Mouse (Mus musculus) mesoderm, embryonic 11.5 days (tissue): ENCODE results near the gene Prdm2.

Source experiments
- DNase-seq: peaks from one replicate; pipeline ENCODE4 v3.0.0-alpha.2; 2012; ENCODE audit warnings: low read depth, low spot score

Gene Prdm2

GRCm38 (mm10) chr4:143155036-143155435 is 57.8 kb downstream of the Prdm2 start:
- no peak for DNase-seq

DNA sequence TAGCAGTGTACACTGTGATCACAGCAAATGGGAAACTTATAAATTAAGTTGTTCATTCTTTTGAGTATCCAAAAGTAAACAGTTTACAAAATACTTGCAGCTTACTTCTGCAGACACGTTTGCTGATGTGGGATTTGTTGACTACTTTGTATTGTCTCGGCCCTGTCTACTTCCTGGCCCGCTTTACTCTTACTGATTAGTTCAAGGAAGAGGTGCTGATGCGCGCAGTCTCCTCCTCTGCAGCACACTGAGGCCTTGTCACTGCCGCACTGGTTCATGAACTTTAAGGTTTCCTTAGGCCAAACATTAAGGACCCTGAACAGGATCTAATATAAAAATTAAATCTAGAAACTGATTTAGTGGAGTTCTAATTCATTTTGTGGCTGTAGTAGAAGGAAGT is 58.2 kb downstream of the Prdm2 start:
- no peak for DNase-seq

DNA sequence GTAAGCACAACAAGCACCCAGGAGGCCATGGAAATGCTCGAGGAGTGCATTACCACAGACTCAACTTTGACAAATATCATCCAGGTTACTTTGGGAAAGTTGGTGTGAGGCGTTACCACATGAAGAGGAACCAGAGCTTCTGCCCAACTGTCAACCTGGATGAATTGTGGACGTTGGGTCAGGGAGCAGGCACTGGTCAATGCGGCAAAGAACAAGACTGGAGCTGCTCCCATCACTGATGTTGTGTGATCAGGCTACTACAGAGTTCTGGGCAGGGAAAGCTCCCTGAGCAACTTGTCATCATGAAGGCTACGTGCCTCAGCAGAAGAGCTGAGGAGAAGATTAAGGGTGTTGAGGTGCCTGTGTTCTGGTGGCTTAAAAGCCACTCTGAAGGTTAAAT is 60.2 kb downstream of the Prdm2 start:
- DNase-seq = no peak

GRCm38 (mm10) chr4:143151267-143151666 is 61.5 kb downstream of the Prdm2 start:
- DNase-seq = peak; percentile 46

DNA sequence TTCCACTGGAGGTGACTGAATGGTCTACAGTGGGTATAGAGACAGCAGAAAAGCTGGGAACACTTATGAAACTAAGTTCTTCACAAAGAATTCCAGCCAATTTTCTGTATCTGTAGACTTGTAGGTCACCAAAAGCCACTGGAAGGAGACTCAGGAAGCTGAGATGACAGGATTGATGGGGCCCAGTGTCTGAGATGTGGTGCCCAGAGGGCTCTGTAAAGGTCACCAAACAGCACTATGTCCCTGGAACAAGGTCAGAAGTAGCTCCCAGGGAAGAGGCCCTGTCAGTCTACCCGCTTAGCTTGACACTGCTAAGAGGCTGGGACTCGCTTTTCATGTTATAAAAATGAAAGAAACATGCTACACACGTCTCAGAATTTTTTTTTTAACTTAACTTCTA is 65.1 kb downstream of the Prdm2 start:
- DNase-seq = no peak

- DNase-seq = no peak
These were observed 69.2 kb downstream of the Prdm2 start for GRCm38 (mm10) chr4:143143615-143144014.

- no peak for DNase-seq
These were observed 71.0 kb downstream of the Prdm2 start for GRCm38 (mm10) chr4:143141645-143142259.

DNA sequence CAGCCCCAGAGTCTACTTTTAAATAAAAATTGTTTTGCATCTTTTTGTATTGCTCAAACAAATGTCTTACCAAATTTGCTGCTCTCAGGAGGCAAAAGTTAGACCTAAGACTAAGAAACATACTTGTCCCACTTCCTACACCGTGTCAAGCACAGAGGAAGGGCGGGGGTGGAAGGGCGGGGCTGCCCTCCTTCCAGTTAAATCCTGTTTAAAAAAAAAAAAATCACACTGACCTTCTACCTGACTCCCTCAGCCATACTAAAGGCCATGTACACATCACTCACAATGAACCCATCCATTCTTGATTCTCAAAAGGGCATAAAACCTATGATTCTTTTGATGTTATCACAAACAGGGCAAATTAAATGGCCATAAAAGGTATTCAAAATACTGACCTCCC is 71.9 kb downstream of the Prdm2 start:
- no peak for DNase-seq

GRCm38 (mm10) chr4:143132433-143132832 is 80.4 kb downstream of the Prdm2 start:
- DNase-seq = no peak

DNA sequence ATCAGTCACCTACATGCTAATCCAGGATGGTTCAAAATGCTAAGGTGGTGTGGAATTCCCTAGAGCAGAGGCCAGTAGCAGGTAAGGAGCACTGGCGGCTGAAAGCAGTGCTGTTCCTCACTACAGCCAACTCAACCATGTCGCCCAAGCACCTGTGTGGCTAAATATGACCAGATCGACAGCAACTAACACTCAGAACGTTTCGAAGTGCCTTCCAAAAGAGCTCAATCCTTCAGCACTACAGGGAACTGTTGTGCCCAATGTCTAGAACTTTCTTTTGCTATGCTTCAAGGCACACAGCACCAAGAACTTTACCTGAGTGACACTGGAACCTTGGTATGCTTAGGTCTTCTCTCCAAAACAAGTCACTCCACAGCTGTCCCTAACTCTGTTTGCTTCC is 82.4 kb downstream of the Prdm2 start:
- DNase-seq = no peak

DNA sequence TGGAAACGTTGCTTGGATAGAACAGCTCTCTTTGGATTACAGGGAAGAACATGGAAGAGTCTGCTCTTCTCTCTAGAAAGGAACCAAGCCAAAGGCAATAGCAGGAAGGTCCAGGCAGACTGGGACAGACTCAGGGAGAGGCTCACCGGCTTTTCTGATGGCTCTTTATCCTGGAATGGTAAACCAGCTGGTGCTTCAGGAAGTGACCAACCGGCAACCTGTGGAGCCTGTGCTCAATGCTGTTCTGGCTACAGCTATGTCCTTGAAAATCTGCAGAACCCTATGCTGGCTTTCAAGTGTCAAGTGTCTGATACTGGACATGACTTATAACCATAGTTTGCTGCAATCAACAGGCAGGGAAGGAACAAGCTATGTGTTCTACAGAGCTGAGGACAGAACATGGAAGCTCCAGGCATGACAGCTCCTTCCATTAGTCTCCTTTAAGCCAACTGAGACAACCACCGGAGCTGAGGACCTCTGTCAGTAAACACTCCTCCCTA is 83.5 kb downstream of the Prdm2 start:
- no peak for DNase-seq

- no peak for DNase-seq
These were observed 85.6 kb downstream of the Prdm2 start for GRCm38 (mm10) chr4:143127171-143127570.

DNA sequence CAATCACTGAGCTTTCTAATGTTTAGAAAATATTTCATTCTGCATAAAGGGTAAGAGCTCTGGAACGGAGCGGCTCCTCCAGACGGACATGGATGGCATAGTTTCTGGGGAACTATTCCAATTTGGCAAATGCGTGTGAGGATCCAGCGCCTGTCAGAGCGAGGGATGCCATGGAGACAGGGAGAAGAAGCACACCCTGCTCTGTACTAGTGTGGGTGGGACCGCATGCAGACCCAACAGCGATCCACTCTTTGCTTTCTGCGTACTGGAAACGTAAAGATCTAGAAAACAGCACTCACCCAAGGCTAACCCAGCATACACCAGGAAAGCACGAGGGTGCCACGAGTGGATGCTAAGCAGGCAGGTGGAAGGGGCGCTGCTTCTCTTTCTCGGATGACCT is 86.3 kb downstream of the Prdm2 start:
- no peak for DNase-seq

GRCm38 (mm10) chr4:143125290-143125689 is 87.5 kb downstream of the Prdm2 start:
- no peak for DNase-seq

DNA sequence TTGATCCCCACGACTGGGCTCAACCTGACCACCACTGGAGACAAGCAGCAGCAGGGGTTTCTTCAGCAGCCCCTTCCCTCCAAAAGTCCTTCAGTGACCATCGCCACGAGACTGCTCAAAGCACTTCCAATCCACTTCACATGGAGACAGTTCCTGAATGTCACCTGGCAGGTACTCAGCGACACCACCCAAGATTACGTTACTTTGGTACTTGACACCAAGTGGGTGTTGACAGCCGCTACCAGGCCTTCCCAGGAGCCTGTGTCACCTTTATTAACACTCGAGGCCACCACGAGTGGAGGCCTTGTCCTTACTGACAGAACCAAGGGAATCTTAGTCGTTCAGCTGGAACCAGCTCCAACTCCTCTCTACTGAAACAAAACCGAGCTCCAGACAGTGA is 89.8 kb downstream of the Prdm2 start:
- no peak for DNase-seq

- DNase-seq = no peak
These were observed 91.6 kb downstream of the Prdm2 start for GRCm38 (mm10) chr4:143121174-143121573.

DNA sequence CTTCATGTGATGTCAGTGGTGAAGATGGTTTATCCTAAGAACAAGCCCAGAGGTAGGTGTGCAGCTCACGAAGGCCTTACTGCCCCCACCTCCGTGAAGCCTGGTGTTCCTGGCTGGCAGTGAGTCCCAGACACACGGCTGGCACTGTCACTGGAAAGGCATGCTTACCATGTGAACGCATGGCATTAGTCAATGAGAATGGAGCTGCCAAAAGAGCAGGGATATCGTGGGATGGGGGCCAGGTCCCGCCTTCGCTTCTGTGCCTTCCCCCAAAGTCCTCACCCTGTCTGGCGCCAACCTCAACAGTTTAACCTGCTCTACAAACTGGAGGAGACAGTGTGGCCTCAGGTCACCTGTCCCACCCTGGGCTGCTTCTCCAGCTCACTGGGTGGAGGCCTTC is 92.8 kb downstream of the Prdm2 start:
- DNase-seq = no peak

DNA sequence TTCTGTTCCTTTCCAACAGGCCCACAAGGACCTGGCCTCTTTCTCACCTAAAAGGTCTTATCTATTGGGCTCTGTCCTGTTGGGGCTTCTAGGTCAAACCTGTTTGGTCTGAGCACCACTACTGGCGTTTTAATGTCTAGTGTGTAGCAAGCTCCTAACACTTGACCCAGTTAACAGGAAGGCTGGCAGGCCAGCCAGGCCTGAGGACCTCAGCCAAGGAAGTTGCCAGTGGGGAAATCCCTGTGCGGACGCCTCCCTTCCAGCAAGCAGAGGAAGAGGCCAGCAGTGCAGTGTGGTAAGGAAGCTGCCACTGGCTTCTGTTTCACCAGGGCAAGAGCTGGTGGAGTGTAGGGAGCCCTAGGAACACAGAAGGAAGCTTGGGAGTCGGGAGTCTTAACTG is 94.0 kb downstream of the Prdm2 start:
- no peak for DNase-seq

GRCm38 (mm10) chr4:143115851-143116250 is 96.9 kb downstream of the Prdm2 start:
- no peak for DNase-seq

DNA sequence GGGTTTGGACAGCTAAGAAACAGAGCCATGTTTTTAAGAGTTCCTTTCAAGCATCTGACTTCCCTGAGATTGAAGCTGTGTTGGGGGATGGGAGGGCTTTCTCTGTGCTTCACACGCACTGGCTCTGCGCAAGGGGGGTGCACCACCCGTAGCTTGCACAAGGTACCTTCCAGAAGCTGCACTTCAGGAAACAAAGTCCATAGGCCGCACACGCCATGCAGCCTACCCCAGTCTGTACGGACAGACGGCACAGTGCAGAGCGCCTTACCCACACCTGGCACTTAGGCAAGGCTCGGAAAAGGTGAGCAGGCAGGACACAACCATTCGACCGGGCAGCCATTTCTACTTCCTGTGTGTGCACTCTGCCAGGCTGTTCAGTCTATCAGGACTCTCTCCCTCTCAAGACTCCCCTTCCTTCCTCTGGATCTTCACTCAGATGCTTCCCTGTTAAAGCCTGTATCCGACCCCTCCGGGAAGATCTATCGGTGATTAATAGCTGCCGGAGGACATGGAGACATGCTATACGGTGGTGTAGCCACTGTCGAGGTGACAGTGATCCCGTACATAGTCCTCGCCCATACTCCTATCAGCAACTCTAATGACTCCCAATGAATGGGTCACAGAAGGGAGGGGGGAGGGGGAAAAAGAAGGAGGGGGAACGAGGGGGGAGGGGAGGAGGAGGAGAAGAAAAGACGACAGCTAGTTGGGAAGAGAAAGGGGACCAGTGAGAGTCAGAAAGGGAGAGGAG is 98.4 kb downstream of the Prdm2 start:
- DNase-seq = no peak

DNA sequence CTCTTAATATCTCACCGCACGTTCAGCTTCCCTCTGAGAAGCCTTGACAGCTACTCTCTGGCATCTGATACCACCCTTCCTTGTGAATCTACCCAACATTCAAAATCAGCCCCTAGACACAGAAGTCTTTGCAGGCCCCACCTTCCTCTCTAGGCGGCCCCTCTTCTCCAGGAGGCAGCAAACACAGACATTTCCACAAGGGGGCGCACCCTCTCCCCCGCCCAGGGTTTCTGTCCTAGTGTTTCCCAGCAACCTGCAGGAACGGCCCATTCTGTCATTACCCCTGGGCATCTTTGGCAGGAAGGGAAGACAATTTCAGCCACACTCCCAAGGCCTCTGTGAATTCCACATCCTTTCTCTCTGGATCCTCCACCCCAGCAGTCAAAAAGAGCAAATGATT is 99.8 kb downstream of the Prdm2 start:
- peak; percentile 70 for DNase-seq

GRCm38 (mm10) chr4:143112439-143112838 is 100.4 kb downstream of the Prdm2 start:
- DNase-seq = no peak

DNA sequence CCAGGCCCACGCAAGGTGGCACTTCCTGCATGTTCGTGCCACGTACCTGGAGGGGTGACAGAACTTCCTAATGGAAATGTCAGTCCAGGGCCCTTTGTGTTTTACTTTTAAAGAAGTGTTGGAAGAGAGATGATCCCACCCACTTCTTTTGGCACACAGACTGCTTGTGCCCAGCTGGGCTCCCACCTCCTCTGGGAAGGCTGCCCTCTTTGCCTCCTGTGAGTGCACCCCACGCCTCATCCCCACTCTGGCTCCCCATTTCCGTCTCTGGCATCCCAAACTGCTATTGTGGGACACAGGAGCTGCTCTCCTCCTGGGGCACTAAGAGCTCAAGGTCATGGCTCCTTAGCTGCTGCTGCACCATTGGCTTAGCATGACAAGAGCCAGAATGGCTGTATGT is 100.9 kb downstream of the Prdm2 start:
- DNase-seq = no peak
